Mouse (Mus musculus) ES-Bruce4 (cell line): ENCODE measurements at regions not wholly inside any gene's neighbourhood (a gene's known extent, or its start where the extent isn't known, plus 50 kb on each side); places are given as distances from the start of the nearest gene placed in this dataset.

ENCODE experiments used
- CTCF ChIP-seq: IDR thresholded peaks from one replicate; pipeline ENCODE4 v1.8.1; 2011; ENCODE audit warnings: low read depth, low read length
- EP300 ChIP-seq: IDR thresholded peaks from 2 replicates; pipeline ENCODE4 v1.6.1; 2011; ENCODE audit warnings: low read depth, low read length; ENCODE audit not compliant: insufficient read depth
- POLR2A ChIP-seq: IDR thresholded peaks from one replicate; pipeline ENCODE4 v1.8.1; 2011; ENCODE audit warnings: low read length; ENCODE audit not compliant: insufficient read depth

- TF ChIP-seq POLR2A = no peak
- TF ChIP-seq CTCF = no peak
- no peak for TF ChIP-seq EP300
Measured at GRCm38 (mm10) chr2:107965336-107966306, 675.2 kb downstream of the Kcna4 start.
